Mouse (Mus musculus) spleen, adult 10 weeks (tissue): ENCODE results near the gene Zfp653. TPM values are rescaled to one million over a fixed set of nuclear protein-coding genes. Genes with fewer than 3 reads are reported as not detected.

Experiments used
- polyA plus RNA-seq: library from polyadenylated mRNA; stranded (reverse); fragments of 350-450 nt; fragmentation: Illumina TruSeq; extraction: RNeasy Lipid Tissue Mini Kit (QIAGEN cat#74804); gene quantifications from one replicate; pipeline ENCODE4 v1.2.3, GENCODE M21; 2015; ENCODE audit warnings: low replicate concordance; ENCODE audit not compliant: insufficient read depth

Gene Zfp653
- 5.6 TPM for polyA plus RNA-seq

GRCm38 (mm10) chr9:22070791-22071573 is at the start of gene Zfp653, which contains the start of gene Gm49318:
Zfp653 (minus strand) TSS chr9:22071376.
Gm49318 (minus strand) TSS chr9:22071259.

GRCm38 (mm10) chr9:22116740-22117426 is 45.7 kb upstream of the Zfp653 start, which contains the start of gene Elof1:
Elof1 (minus strand) TSS chr9:22117172.

GRCm38 (mm10) chr9:22098993-22099696 is 28.0 kb upstream of the Zfp653 start, which contains the start of gene Cnn1:
Cnn1 (plus strand) TSS chr9:22099216.

GRCm38 (mm10) chr9:22085022-22085834 is 14.1 kb upstream of the Zfp653 start, which contains the start of gene Ecsit:
Ecsit (minus strand) TSS chr9:22085438.

GRCm38 (mm10) chr9:22051958-22052254 is 19.3 kb downstream of the Zfp653 start, which contains the start of gene Elavl3:
Elavl3 (minus strand) TSS chr9:22052023.

Other genes with a start within 250 kb of the Zfp653 start
- gene Angptl8, start 235.9 kb downstream of the Zfp653 start, polyA plus RNA-seq = not detected
- gene Dock6, start 218.7 kb downstream of the Zfp653 start, polyA plus RNA-seq = 14.7 TPM
- gene Rab3d, start 153.2 kb downstream of the Zfp653 start, polyA plus RNA-seq = 7.7 TPM
- gene Ccdc159, start 143.9 kb downstream of the Zfp653 start, polyA plus RNA-seq = 0.79 TPM
- gene Tmem205, start 143.8 kb downstream of the Zfp653 start, polyA plus RNA-seq = 3.3 TPM
- 0.70 TPM for gene Plppr2, start 134.3 kb downstream of the Zfp653 start, polyA plus RNA-seq
- 10.0 TPM for gene Swsap1, start 115.6 kb downstream of the Zfp653 start, polyA plus RNA-seq
- gene Epor, start 107.9 kb downstream of the Zfp653 start, polyA plus RNA-seq = 2.1 TPM
- gene Rgl3, start 81.9 kb downstream of the Zfp653 start, polyA plus RNA-seq = 2.1 TPM
- gene Ccdc151, start 68.7 kb downstream of the Zfp653 start, polyA plus RNA-seq = not detected
- 29.0 TPM for gene Prkcsh, start 68.6 kb downstream of the Zfp653 start, polyA plus RNA-seq
- gene Elavl3, start 19.4 kb downstream of the Zfp653 start, polyA plus RNA-seq = not detected
- gene Gm49318, start 117 bp downstream of the Zfp653 start, polyA plus RNA-seq = not detected
- 12.2 TPM for gene Ecsit, start 14.1 kb upstream of the Zfp653 start, polyA plus RNA-seq
- gene Cnn1, start 27.8 kb upstream of the Zfp653 start, polyA plus RNA-seq = 12.6 TPM
- gene Elof1, start 45.8 kb upstream of the Zfp653 start, polyA plus RNA-seq = 40.6 TPM
- 117 TPM for gene Acp5, start 64.3 kb upstream of the Zfp653 start, polyA plus RNA-seq
- 7.4 TPM for gene Pigyl, start 85.5 kb upstream of the Zfp653 start, polyA plus RNA-seq
- 0.07 TPM for gene Zfp872, start 116.7 kb upstream of the Zfp653 start, polyA plus RNA-seq
- gene Zfp809, start 154.3 kb upstream of the Zfp653 start, polyA plus RNA-seq = 82.7 TPM
- gene Zfp599, start 188.5 kb upstream of the Zfp653 start, polyA plus RNA-seq = 2.8 TPM
- gene Zfp810, start 236.3 kb upstream of the Zfp653 start, polyA plus RNA-seq = 21.3 TPM